Mouse (Mus musculus): ENCODE data around the gene Xylb.

DNA sequence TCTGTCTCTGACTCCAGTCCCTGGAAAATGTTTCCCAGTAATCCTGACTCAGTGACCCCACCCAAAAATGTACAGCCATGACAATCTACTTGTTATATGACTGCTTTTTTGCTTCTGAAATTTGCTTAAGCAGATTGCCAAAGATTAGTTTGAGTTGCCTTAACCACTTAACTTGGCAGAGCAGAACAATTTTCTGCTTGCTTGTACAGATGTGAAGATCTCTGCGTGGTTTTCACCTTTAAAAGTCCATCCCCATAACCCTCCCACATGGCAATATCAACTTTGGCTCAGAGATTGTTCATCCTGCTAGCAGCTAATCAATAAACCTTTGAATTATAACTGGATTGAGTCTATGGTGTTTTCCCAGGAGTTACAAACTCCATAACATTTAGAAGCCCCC, 48.1 kb upstream of the Xylb start:
- TF ChIP-seq CTCF (IDR thresholded peaks at IDR 0.05; ENCODE audit: low read depth, low read length) (no peak), POLR2A (IDR thresholded peaks at IDR 0.05; ENCODE audit: insufficient read depth, low read length) (no peak), EP300 (IDR thresholded peaks at IDR 0.05; ENCODE audit: insufficient read depth, low read depth, low read length) (no peak)
